Mouse (Mus musculus): ENCODE measurements at regions not wholly inside any gene's neighbourhood (a gene's known extent, or its start where the extent isn't known, plus 50 kb on each side); places are given as distances from the start of the nearest gene placed in this dataset.
A peak's percentile ranks its signal among the peaks of the same experiment; 100 is the strongest.

DNA sequence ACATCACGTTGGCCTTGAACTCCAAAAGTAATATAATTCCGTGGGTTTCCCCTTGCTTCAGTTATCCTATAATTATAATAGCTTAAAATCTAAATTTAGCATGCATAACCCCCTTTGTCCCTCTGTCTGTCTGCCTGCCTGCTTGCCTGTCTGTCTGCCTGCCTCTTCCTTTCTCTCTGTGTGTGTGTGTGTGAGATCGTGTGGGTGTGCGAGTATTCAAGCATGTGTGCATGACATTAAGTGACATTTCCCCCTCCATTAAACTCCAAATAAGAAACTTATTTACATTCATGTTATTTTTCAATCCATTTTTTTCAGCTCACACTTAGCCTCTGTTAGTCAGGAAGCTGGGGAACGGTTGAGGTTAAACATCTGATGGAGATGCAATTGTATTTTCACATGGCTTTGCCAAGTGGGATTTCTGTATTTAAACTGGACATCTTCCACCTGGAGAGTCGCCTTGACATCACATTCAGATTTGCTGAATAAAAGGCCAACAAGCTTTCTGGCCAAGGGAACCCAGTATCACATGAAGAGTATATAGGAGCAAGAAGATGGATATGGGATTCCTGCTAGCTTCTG is 130.8 kb upstream of the Map3k1 start:
- DNase-seq (ENCODE audit: low spot score in 2 of 2): no peak

DNA sequence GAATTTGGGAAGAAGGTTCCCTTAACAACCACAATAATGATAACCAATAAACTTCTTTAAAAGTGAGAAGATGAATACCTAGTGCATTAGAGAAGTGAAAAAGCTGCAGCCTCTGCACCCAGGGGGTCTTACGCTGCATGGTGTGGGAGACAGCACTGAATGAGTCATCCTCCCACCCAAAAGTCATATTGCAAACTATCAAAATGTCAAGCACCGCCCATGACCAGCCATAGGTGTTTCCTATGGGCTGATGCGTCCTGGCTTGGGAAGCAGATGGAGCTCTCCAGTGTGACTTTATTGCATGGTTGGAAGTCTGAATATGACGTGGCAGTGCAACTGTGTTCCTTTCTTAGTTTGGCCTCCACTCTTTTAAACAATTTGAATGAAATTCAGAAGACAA is 131.5 kb upstream of the Map3k1 start:
- DNase-seq (ENCODE audit: low spot score in 2 of 2): no peak

DNA sequence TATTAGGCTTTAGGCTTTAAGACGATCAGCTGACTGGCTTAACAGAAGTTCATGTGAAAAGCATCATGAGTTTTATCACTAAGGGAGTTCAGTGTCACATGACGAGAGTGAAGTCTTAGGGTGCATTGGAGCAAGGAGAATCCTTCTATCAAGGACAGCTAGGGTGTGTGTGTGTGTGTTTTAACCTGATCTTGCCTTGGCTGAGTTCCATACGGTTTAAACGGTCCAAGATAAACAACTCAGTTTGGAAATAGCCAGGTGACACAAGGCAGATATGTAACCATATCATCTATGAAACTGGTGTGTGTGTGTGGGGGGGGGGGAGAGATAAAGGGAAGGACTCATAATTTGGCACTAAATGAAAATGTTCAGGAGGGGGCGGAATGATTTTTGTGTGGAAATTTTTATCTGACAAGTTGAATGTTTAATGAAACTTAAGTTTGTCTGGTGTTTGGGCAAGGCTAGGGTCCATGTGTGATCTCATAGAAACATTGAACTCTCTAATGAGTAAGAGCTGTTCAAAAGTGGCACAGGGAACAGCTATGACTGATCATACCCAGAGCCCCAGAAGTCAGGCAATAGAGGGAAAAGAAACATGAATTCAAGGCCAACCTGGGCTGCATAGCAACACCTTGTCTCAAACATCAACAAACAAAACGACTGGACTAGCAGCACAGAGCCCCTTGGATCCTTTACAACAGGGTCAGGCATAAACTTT is 132.2 kb upstream of the Map3k1 start:
- DNase-seq (ENCODE audit: low spot score in 2 of 2): no peak

DNA sequence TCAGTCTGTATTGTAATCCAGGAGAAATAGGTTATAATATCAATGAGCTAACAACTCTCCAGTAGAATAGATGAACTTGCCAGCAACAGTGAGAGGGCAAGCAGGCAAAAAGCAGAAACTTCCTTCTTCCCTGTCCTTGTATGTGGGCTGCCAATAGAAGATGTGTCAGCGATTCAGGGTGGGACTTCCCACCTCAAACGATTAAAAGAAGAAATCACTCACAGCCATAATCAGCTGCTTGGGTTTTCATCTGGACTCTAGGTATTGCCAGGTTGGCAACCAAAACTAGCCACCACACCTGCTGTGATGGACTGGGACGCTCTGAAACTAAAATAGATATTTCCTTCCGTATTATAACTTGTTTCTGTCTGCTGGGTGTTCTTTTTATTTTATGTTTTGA is 133.2 kb upstream of the Map3k1 start:
- no peak for DNase-seq (ENCODE audit: low spot score in 2 of 2)

DNA sequence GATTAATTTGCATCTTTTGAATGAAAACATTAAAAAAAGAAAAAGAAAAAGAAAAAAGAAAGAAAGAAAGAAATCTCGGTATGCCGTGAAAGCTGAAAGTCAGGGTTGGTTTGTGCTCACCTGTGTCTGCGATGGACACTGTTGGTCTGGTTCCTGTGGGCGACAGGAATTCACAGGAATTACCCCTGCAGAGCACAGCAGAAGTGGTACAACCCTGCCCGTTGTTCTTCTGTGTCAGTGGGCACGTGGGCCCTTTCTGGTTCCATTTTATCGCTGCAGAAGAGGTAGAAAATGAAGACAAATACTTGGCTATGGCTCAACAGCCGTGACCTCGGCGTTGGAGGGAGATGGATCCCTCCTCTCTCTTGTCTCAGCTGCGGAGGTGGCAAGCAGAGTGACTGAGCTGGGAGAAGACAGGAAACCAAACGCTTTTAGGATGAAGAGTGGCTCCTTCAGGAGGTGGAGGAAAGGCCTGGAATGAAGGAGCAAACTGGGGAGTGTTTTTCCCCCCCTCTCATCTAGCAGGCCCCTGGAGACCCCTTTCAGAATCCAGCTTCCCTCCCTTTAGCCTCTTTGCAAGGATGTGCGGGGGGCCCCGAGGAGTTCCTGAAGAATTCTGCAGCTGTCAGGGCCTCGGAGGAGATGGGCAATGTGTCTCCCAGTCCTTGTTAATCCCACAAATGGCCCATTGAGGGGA is 134.7 kb upstream of the Map3k1 start:
- peak in 1 of 2 experiments; percentile 15 for DNase-seq (ENCODE audit: low spot score in 2 of 2)

DNA sequence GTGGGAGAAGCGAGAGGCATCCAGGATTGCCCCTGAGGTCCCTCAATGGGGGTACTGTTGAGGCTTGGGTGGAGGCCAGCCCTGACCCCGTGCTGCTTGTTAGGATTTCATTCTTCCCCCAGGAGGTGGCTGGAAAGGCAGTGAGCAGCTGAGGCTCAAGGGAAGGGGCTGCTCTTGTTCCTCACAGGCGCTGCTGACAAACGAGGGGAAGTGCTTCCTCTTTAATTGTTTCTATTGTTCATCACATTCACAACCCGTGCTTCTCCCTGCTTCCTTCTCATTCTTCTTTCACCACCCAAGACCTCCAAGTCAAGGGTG is 135.3 kb upstream of the Map3k1 start:
- DNase-seq (ENCODE audit: low spot score in 2 of 2): peak in 1 of 2 experiments; percentile 32

DNA sequence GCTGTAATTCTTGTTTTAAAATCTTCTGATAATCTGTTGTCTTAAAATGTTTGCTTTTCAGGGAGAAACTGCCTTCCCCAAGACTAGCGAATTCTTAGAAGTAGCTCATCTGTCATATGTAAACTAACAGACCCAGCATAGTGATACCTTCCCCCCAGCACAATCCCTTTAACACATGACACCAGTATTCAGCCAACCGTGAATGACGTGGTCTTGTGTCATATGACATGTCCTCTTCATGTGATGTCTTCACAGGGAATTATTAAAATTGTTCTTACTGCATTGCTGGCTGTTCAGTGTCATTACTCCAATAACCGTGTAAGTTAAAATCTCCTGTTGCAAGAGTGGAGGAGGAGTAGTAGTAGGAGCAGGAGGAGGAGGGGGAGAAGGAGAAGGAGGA is 137.5 kb upstream of the Map3k1 start:
- no peak for DNase-seq (ENCODE audit: low spot score in 2 of 2)

DNA sequence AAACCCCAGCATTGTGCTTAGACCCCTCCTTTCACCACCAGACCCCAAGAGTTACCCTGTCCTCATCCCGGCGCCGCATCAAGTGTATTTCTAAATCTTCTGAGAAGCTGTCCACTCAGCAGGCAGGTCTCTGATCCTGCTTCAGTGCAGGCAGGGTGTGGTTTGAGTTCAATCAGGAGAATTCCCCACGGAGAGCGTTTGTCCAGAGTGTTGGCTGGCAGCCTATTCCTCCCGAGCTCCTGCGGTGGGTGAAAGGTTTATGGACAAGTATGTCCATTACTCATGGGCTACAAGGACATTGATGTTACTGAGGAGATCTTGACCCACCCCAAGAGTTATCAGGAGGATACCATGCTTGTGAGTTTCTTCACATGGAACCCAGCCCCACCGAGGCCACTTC is 138.0 kb upstream of the Map3k1 start:
- DNase-seq (ENCODE audit: low spot score in 2 of 2): no peak

DNA sequence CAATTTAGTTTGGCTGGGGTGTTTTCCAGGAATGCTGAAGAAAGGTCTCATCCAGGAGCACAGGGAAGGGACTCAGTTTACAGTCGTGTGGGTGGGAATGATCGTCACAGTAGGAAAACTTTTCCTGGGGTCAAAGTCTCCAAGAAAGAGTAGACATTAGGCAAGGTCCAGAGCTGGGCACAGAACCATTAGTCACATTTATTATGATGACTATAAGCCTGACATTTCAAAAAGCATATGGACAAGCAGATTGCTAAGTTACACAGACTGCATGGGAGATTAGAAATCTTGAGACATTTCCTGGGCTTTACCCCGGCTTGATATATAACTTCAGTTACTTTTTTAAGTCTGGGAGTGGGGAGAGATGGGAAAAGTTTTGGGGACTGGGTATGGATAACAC is 139.6 kb upstream of the Map3k1 start:
- no peak for DNase-seq (ENCODE audit: low spot score in 2 of 2)

DNA sequence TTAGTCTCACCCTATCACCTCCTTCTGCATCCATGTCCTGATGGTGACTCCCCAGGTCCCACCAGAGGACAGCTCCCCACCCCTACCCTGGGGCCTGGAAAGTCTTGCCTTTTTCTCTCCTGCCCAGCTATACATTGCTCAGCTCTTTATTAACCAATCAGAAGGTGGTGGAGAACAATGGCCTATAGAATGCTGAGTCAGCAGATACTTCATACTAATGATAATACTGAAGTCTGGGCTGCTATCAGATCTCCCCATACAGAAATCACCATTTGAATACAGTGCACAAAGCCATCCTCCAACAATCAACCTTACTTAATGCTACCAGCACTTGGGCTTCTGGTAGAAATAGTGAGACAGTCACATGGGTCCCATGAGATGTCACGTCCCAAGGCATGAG is 141.2 kb upstream of the Map3k1 start:
- DNase-seq (ENCODE audit: low spot score in 2 of 2): no peak

DNA sequence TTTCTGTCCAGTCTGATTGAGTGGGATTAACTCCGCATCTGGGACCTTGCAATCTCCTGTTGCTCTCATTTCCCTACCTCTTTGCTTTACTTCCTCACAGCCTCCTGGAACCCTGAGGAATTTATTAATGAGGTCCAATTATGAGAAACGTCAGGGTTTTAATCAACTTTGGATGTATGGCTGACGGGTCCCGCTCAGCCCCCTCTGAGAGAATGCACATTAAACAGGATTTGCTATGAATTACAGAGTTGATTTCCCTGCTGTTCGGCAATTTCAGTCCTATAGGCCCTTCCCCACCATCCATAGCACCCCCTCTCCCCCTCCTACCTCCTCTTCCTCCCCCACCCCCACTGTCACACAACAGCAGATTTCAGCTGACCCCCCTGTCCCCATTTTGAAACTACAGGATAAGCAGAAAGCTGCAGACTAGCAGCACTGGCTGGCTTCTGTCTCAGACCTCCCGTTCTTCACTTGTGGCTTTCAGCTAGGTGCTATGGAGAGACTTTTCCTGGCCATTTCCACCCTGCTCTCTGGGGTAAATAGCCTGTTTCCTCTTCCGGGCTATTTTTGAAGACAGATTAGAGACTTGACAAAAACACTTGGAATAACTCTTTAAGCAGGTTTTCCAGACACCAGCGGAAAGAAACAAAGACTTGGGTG is 145.2 kb upstream of the Map3k1 start:
- no peak for DNase-seq (ENCODE audit: low spot score in 2 of 2)

DNA sequence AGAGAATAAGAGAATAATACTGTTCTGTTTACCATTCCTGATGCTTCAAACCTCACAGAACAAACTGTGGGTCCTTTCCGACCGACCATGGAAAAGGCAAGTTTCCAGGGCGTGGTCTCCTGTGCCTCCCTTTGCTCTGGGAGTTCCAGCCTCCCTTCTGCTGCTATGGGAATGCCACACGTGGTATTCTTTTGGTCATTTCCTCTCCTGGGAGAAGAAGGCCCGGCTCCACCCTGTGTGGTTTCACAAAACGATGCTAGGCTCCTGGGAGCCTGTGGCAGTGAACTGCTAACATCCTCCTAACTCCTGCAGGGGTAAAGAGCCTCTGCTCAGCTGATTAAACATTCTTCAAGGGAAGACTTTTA is 145.7 kb upstream of the Map3k1 start:
- no peak for DNase-seq (ENCODE audit: low spot score in 2 of 2)

DNA sequence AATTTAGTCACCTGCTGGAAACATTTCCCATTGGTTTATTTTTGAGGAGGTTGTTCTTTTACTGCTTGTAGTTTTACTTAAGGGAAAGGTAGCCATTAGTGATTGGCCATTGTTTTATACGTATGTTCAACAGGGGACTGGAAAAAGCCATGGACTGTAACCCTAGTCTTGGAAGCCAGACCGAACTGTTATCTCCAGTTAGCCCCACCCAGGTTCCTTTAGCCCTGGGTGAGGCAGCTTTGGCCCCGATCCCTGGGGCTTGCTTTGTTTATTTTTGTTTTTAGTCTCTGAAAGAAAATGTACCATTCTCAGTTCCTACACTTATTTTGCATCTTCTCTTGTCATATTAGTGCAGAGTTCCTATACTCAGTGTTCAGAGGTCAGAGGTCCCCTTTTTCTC is 148.3 kb upstream of the Map3k1 start:
- no peak for DNase-seq (ENCODE audit: low spot score in 2 of 2)

DNA sequence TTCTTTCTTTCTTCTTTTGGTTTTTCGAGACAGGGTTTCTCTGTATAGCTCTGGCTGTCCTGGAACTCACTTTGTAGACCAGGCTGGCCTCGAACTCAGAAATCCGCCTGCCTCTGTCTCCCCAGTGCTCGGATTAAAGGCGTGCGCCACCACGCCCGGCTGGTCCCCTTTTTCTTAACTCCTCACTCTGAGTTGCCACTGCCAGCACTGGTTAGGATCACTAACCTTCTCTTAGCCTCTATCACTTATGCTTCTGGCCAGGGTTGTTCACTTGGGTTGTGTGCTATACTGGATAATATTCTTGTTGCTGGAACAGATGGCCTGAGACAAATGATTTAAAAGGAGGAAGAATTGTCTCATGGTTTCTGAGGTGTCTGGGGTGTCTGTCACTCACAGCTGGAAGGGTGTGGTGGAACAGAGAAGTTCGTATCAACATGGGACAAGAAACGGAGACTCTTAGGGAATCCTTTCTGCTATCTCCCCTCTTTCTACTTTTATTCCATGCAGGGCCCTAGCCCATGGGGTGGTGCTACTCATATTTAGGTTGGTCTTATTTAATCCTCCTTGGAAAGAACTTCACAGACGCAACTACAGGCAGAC is 149.0 kb upstream of the Map3k1 start:
- no peak for DNase-seq (ENCODE audit: low spot score in 2 of 2)

DNA sequence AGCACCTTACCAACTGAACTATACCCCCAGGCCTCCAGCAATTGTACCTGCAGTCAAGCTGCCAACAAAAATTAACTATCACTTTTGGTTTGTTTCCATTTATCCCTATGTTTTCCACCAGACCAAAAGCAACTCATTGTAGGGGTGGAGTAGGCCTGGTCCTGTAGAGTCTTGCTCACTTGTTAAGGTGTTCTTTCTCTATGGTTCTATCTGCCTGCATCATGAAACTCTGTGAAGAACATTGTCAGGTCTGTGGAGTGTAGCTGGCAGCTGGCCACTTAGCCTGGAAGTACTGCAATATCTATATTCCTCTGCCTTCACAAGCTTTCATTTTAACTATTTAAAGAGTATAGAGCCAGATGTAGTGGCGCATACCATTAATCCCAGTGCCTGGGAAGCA is 149.6 kb upstream of the Map3k1 start:
- DNase-seq (ENCODE audit: low spot score in 2 of 2): no peak

DNA sequence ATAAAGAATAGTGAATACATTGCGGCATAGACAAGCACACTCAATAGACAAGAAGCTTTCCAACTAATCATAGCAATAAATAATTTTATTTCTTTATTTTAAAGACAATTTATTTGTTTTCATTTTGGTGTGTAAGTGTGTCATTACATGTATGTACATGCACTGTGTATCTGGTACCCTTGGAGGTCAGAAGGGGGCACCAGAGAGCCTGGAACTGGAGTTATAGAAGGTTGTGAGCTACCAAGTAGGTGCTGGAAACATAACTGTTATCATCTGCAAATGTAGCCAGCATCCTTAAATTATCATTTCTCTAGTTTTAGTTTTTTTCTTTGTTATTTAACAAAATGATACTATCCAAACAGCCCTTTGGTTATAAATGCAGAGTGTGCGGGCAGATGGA is 151.2 kb upstream of the Map3k1 start:
- DNase-seq (ENCODE audit: low spot score in 2 of 2): no peak

DNA sequence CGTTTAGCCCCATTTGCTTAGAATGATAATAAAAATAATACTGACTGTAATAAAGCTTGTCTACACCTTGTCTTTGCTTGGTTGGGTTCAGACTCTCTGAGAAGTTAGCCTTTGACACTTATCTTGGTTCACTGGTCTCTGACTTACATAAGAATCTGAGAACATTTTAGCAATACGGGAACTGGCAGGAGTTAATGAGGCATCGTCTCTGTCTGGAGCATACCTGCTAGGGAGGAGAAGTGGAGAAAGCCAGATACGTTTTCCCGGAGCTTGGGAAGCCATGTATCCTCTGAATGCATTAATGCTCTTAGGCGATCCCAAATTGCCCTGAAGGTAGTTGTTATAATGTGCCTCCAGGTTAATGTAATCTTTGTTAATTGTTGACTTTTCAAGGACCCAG is 152.6 kb upstream of the Map3k1 start:
- DNase-seq (ENCODE audit: low spot score in 2 of 2): no peak

DNA sequence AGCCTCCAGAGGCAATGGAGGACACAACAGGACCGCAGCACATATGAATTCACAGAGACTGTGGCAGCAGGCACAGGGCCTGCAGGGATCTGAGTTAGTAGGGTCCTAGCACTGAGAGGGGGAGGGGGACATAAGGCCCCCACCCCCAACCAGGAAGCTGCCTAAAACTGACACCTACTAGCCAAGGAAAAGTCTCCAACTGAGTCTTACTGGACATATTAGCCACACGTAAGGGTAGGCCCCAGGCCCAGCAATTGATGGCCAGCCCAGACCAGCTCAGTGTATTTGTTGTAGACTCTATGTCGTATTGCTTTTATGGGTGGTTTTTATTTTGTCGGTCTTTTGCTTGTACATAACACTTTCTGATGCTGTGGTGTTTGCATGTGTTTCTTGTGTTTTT is 153.4 kb upstream of the Map3k1 start:
- no peak for DNase-seq (ENCODE audit: low spot score in 2 of 2)

DNA sequence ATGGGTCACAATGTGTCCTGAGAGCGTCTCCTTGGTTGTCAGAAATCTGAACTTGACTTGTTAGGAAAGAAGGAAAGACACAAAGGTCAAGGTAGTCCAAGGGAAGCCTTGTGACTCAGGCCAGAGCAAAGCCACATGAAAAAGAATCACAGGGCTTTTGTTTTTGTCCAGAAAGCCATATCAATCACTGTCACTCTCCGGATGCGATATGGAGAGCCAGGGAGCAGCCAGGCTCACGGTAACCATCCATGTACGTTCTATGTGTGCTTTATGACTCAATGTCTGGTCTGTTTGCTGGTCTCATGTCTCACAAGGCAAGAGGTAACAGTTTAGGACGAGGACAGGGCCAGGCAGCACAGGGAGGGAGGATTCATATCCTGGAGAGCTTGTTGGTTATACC is 157.3 kb upstream of the Map3k1 start:
- no peak for DNase-seq (ENCODE audit: low spot score in 2 of 2)

DNA sequence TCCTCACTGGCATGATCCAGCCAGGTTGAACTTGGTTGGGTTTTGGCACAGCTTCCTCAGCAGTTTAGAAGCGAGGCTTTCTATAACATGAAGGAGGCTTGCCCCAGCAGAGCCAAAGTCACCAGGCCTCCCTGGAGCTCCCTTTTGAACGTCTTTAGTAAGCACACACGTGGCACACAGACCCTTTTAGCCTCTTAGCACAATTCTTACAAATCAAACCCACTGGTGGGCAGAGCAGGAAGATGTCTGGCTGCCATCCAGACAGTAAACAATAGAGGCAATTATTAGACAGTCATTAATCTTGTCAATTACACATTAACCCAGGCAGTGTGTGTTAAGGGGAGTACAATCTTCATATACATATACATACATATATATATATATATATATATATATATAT is 157.8 kb upstream of the Map3k1 start:
- no peak for DNase-seq (ENCODE audit: low spot score in 2 of 2)

DNA sequence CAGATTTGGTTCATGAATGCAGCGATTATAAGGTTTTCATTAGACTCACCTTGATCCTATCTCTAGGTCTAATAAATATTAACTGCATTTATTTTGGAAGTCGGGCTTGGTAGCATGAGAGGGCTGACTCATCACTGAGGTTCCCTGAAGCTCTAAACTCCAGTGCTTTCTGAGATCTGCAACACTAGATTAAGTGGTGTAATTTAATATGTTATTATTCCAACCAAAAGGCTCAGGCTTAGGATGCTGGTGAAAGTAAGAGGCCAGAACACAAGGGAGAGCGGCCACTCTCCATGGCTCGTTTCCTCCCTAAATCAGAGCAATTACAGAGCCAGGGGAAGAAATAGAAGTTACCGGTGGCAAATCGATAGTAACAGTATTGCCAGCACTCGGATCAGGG is 159.4 kb upstream of the Map3k1 start:
- DNase-seq (ENCODE audit: low spot score in 2 of 2): no peak

DNA sequence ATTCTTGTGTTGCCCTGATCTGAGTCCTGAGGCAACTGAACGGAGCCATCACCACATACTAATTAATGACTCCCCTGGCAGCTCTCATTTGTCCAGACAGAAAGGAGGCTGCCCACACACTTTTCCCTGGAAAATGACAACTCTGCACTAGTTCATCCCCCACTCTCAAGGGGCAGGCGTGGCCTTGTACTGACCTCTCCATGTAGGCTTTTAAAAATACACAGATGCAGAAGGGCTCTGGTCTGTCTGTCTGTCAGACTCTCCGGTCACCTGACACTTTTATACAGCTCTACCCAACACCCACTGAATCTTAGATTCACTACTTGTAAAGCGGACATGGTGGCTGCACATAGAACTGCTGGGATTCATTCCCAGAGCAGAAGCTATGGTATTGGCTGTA is 165.5 kb upstream of the Map3k1 start:
- DNase-seq (ENCODE audit: low spot score in 2 of 2): no peak

DNA sequence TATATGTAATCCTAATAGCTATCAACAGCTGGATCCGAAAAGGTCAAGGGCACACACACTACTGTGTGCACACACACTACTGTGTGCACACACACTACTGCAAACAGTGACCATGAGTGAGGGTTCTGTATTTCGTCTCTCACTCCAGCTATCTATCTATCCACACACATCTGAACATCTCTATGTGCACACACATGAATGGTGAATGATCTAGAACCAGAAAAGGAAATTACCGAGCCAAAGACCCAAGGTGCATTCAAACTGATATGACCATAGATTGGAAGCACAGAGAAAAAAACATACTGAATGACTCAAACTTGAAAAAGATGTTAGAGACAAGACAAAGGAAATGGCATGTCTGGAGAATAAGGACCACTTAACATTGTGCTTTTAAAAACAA is 166.8 kb upstream of the Map3k1 start:
- no peak for DNase-seq (ENCODE audit: low spot score in 2 of 2)
